Mouse (Mus musculus) limb, embryonic 11.5 days (tissue): ENCODE results near the gene Tchh. TPM values are rescaled to one million over a fixed set of nuclear protein-coding genes. Genes with fewer than 3 reads are reported as not detected.
"Not testable (repeated sequence)": the region's sequence is repeated elsewhere in the genome, so short reads cannot be mapped to it uniquely, and the experiment has no call there.

Experiments
- ATAC-seq: fragments of 200-750 bp; cut with Nextera tagmentation; 2 replicates; pipeline ENCODE4 v1.8.0; 2017; ENCODE audit warnings: low read depth; ENCODE audit not compliant: insufficient number of reproducible peaks, low FRiP score, low TSS enrichment
- DNase-seq: peaks from one replicate; pipeline ENCODE4 v3.0.0-alpha.2; 2015; ENCODE audit warnings: low spot score
- H3K27ac ChIP-seq: fragments of 300-500 bp; sonication (generic); replicated peaks from 2 replicates; pipeline ENCODE4 v1.5.1; 2014; ENCODE audit warnings: low read depth, mild to moderate bottlenecking, low read length
- H3K27me3 ChIP-seq: fragments of 300-500 bp; sonication (generic); 2 replicates; pipeline ENCODE4 v1.6.1; 2014; ENCODE audit warnings: mild to moderate bottlenecking, low read length, mixed read lengths; ENCODE audit not compliant: control insufficient read depth, insufficient read depth
- H3K36me3 ChIP-seq: fragments of 300-500 bp; sonication (generic); 2 replicates; pipeline ENCODE4 v1.6.1; 2014; ENCODE audit warnings: mild to moderate bottlenecking, low read length, moderate library complexity, mixed read lengths; ENCODE audit not compliant: control insufficient read depth, insufficient read depth
- H3K4me1 ChIP-seq: fragments of 300-500 bp; sonication (generic); 2 replicates; pipeline ENCODE4 v1.6.1; 2014; ENCODE audit warnings: low read length, mixed read lengths; ENCODE audit not compliant: control insufficient read depth, insufficient read depth
- H3K4me2 ChIP-seq: fragments of 300-500 bp; sonication (generic); 2 replicates; pipeline ENCODE4 v1.6.1; 2014; ENCODE audit warnings: low read depth, mild to moderate bottlenecking, moderate library complexity; ENCODE audit not compliant: severe bottlenecking
- H3K4me3 ChIP-seq: fragments of 300-500 bp; sonication (generic); 2 replicates; pipeline ENCODE4 v1.5.1; 2014; ENCODE audit warnings: low read depth, low read length
- H3K9ac ChIP-seq: fragments of 300-500 bp; sonication (generic); 2 replicates; pipeline ENCODE4 v1.6.1; 2014; ENCODE audit warnings: mild to moderate bottlenecking, low read length
- H3K9me3 ChIP-seq: fragments of 300-500 bp; sonication (generic); 2 replicates; pipeline ENCODE4 v1.6.1; 2016; ENCODE audit warnings: low read length; ENCODE audit not compliant: control insufficient read depth
- WGBS: fragments of 180-500 bp; shearing (Covaris S2); extraction: QIAGEN DNeasy Blood & Tissue Kit; methylation state at CpG from one replicate; pipeline ENCODE4 v1.1.7; 2014; 5-methylcytosine and 5-hydroxymethylcytosine counted together
- polyA plus RNA-seq: library from polyadenylated mRNA; unstranded; fragments of >200 nt; fragmentation: Nextera tagmentation; extraction: Ambion mirVana; gene quantifications from 2 replicates; pipeline ENCODE4 v1.2.1, GENCODE M21; 2014

Gene Tchh
- polyA plus RNA-seq, 1 experiment from 2014 or later = 0.08 TPM

DNA sequence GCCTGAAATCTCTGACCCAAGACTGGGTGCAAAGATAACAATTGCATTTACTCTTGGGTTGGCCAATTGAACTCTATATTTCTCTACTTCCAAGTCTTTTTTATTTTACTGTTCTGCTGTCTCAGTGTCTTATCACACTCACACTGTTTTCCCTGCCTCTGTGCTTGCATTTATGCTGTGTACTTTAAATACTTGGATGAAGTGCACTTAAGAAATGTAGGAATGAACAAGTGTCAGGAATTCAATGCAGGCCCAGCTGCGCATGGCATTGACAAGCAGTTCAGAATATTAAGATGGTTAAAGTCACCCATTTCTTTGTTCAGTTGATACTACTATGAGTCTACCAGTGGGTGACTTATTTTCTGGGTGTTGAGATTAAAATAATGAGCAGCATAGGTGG, 37.9 kb downstream of the Tchh start:
- H3K4me1 ChIP-seq = no peaks in the 10 kb centered on the region
- 95% methylated on average over 1 of the region's 1 CpGs for WGBS
- H3K4me2 ChIP-seq = no peak overlapping the region
- H3K36me3 ChIP-seq = no peaks in the 10 kb centered on the region
- H3K9ac ChIP-seq = no peak overlapping the region
- no peak for DNase-seq
- no peak overlapping the region for H3K27ac ChIP-seq
- no peak for ATAC-seq
- H3K27me3 ChIP-seq = no peaks in the 10 kb centered on the region
- no peaks in the 10 kb centered on the region for H3K9me3 ChIP-seq
- H3K4me3 ChIP-seq = no peak overlapping the region

GRCm38 (mm10) chr3:93481982-93482616, 40.0 kb downstream of the Tchh start:
- Histone ChIP-seq H3K4me2 (no peak overlapping the region), H3K27me3 (no peaks in the 10 kb centered on the region), H3K36me3 (no peaks in the 10 kb centered on the region), H3K9ac (no peak overlapping the region), H3K27ac (no peak overlapping the region), H3K4me1 (no peaks in the 10 kb centered on the region), H3K9me3 (no peaks in the 10 kb centered on the region), H3K4me3 (no peak overlapping the region)
- WGBS = 51% methylated on average over 2 of the region's 2 CpGs
- ATAC-seq (no peak), DNase-seq (no peak)

DNA sequence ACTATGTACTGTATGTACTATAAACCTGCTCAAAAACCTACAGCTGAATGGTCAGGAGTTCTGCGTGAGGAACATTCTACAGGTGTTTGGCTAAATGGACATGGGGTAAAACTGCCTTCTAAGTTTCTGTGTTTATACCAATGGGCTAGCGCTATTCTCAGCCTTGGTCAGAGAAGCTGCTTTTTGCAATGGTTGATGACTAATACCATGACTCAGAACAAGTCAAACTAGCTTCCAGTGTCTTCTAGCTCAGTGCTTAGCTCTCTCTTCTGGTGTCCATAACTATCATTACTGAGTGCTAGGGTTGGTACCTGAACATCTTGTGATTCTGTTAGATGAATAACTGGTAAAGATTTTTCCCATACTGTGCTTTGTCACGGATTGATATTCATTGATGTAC, 43.5 kb downstream of the Tchh start:
- ATAC-seq = no peak
- Histone ChIP-seq H3K4me1 (no peaks in the 10 kb centered on the region), H3K9ac (no peak overlapping the region), H3K4me2 (no peak overlapping the region), H3K27ac (no peak overlapping the region), H3K27me3 (no peaks in the 10 kb centered on the region), H3K4me3 (no peak overlapping the region), H3K9me3 (no peaks in the 10 kb centered on the region), H3K36me3 (no peaks in the 10 kb centered on the region)
- no peak for DNase-seq
- WGBS = 91% methylated on average over 3 of the region's 3 CpGs

- Histone ChIP-seq H3K4me1 (no peaks in the 10 kb centered on the region), H3K36me3 (no peaks in the 10 kb centered on the region), H3K27me3 (no peaks in the 10 kb centered on the region), H3K4me3 (no peak overlapping the region), H3K27ac (no peak overlapping the region), H3K9me3 (no peaks in the 10 kb centered on the region), H3K4me2 (no peak overlapping the region), H3K9ac (no peak overlapping the region)
- 76% methylated on average over 2 of the region's 2 CpGs for WGBS
- ATAC-seq (no peak), DNase-seq (no peak)
Measured at GRCm38 (mm10) chr3:93488541-93488940, 46.4 kb downstream of the Tchh start.

DNA sequence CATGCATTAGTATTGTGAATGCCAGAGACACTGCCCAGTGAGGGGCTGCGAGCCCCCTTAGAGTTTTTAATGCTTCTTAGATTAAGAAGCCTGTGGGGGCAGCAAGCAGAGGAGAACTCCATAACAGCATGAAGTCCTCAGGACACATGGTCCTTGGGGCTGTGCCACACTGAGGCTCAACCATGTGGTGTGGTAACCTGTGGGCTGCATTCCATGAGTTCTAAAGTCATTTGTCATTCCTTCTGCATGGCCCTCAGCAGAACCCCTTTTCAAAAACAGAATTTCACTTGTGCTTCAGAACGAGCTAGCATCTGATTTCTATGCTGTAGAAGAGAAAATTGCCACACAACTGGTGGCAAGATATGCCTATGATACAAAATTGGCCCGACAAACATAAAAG, 50.0 kb downstream of the Tchh start:
- DNase-seq = no peak
- H3K27me3 ChIP-seq = no peaks in the 10 kb centered on the region
- WGBS = 76% methylated on average over 3 of the region's 3 CpGs

DNA sequence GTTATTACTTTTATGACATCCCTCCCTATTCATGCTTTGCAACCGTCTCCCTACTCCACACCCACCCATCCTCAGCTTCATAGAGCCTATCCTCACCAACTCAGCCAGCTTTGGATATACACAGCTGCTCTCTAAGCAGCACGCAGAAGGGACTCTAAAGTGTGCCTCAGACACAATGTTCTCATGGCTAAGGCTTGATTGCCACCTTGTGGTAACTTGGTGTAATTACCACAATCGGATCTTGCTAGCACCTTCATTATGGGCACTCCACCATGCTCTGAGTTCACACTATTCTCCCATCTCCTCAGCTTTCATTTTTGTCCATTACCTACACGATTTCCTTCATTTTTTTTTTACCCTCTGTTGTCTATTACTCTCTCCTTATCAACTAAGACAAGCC, 51.9 kb downstream of the Tchh start:
- peak; percentile 82 for ATAC-seq
- Histone ChIP-seq H3K36me3 (no peaks in the 10 kb centered on the region), H3K4me2 (no peak overlapping the region), H3K9ac (no peak overlapping the region), H3K9me3 (no peaks in the 10 kb centered on the region), H3K4me3 (no peak overlapping the region), H3K27me3 (no peaks in the 10 kb centered on the region), H3K4me1 (no peaks in the 10 kb centered on the region), H3K27ac (no peak overlapping the region)
- WGBS = under 1% methylated on average over 4 of the region's 4 CpGs
- peak; percentile 60 for DNase-seq

More for the DNA sequence above, 50.0 kb downstream of the Tchh start:
- H3K27ac ChIP-seq = no peak overlapping the region
- no peaks in the 10 kb centered on the region for H3K36me3 ChIP-seq
- H3K4me3 ChIP-seq = no peak overlapping the region
- no peak overlapping the region for H3K9ac ChIP-seq
- no peaks in the 10 kb centered on the region for H3K9me3 ChIP-seq
- ATAC-seq = no peak
- H3K4me2 ChIP-seq = no peak overlapping the region
- H3K4me1 ChIP-seq = no peaks in the 10 kb centered on the region

DNA sequence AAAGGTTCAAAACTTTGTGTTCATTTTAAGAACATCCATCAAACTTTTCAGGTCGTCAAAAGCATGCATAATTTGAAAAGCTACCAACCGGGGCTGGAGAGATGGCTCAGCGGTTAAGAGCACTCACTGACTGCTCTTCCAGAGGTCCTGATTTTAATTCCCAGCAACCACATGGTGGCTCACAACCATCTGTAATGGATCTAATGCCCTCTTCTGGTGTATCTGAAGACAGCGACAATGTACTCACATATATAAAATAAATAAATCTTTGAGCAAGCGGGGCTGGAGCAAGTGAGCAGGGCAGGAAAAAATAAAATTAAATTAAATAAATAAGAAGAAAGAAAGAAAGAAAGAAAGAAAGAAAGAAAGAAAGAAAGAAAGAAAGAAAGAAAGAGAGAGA, 52.6 kb downstream of the Tchh start:
- not testable (repeated sequence) for H3K4me2 ChIP-seq, H3K27ac ChIP-seq, ATAC-seq, DNase-seq, H3K4me3 ChIP-seq, H3K9me3 ChIP-seq, H3K4me1 ChIP-seq, H3K9ac ChIP-seq, H3K27me3 ChIP-seq, H3K36me3 ChIP-seq
- 28% methylated on average over 5 of the region's 5 CpGs for WGBS

DNA sequence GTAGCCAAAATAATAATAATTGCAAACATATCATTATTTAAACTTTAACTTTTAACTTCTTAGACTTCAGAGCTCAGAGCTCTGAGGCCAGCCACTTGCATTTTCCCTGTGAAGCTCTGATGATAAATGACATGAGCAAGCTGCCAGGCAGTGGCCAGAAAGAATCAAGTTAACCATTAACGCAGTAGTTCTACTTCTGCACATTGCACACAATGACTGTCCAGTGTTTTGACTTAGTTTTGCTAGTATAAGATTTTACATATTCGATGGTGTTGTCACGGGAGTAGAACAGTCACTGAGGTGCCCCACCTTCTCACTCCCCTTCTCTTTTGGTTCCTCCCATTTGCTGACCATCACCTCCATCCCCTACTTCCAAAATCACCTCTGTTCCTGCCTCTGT, 55.0 kb downstream of the Tchh start:
- Histone ChIP-seq H3K4me3 (no peak overlapping the region), H3K9ac (no peak overlapping the region), H3K27ac (no peak overlapping the region), H3K4me2 (no peak overlapping the region), H3K4me1 (no peaks in the 10 kb centered on the region), H3K9me3 (no peaks in the 10 kb centered on the region), H3K36me3 (no peaks in the 10 kb centered on the region), H3K27me3 (no peaks in the 10 kb centered on the region)
- ATAC-seq = no peak
- no peak for DNase-seq
- 84% methylated on average over 3 of the region's 3 CpGs for WGBS
